Mouse (Mus musculus) frontal cortex, postnatal 10 days (tissue): ENCODE results near the gene Homer2.

ENCODE experiments used
- DNase-seq, 2 experiments: peaks; one replicate each; pipeline ENCODE4 v3.0.0; 2022; ENCODE audit warnings: low spot score in 2 of 2, mixed read lengths in 1 of 2

Gene Homer2

GRCm38 (mm10) chr7:81652296-81652695 is 55.0 kb downstream of the Homer2 start:
- no peak for DNase-seq

DNA sequence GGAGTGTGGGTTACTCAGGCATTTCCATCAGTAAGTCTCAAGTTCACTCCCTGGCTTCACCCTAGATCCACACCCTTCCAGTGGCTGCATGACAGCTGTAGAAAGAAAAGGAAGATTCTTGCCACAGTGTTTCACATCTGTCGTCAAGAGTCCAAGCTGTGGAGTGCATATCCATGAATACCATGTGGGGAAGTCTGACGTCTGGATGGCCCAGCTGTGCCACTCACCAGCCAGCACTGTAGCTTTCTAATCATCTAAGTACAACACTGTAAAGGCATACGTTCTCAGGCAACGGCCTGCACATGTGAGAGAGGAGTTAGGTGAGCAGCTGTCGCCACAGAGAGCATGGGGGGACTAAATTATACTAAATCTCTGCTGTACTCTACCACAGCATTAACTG is 56.0 kb downstream of the Homer2 start:
- no peak for DNase-seq

DNA sequence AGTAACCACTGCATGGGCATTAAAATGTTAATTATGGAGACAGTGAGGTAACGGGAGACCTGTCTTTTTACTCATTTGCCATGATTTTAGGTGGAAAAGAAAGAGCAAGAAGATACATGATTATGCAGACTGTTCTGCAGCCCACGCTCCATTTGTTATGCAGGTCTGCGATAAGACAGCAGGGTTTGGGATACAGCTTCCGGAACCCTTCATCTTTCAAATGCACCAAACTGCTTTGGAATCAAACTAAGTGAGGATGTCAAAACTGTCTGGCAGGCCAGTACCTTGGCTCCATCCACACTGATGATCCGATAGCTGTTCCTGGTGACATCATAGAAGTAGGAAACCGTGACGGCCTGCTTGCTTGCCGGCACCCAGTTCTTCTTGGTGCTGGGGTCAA is 58.1 kb downstream of the Homer2 start:
- DNase-seq = no peak

GRCm38 (mm10) chr7:81647959-81648358 is 59.4 kb downstream of the Homer2 start:
- no peak for DNase-seq

GRCm38 (mm10) chr7:81644551-81645235 is 62.6 kb downstream of the Homer2 start:
- DNase-seq = no peak

DNA sequence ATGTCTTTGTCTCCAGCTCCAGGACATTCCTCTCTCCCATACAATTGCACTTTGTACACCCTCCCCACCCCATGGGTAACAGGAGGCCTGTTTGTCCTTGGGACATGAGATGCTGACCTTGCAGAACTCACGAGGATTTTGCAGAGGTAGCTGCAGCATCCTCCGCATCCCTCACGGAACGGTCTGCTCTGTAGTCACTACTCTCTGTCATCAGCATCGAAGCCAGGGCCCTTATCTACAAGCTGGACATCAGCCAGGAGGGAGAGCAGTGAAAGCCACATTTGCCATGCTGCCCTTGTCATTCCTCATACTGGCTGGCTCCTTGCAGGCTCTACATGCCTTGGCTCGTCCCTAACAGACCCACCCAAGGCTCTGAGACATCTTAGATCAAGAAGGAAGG is 66.2 kb downstream of the Homer2 start:
- no peak for DNase-seq

DNA sequence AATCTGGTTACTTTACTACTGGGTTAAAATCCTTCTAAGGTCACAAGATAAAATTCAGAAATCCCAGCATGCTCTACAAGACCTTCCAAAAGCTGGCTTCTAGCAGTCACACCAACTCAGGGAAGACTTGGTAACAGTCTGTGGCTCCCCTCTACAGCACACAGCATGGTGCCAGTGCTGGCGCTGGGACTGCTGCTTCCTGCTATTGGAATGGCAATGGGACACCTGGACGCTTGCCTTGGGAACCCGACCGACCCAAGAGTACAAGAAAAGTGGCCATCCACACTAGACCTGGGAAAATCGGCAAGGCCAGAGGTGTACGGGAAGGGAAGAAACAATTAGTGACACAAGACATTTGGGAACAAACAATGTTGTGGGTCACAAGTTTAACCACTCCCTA is 74.7 kb downstream of the Homer2 start:
- no peak for DNase-seq

DNA sequence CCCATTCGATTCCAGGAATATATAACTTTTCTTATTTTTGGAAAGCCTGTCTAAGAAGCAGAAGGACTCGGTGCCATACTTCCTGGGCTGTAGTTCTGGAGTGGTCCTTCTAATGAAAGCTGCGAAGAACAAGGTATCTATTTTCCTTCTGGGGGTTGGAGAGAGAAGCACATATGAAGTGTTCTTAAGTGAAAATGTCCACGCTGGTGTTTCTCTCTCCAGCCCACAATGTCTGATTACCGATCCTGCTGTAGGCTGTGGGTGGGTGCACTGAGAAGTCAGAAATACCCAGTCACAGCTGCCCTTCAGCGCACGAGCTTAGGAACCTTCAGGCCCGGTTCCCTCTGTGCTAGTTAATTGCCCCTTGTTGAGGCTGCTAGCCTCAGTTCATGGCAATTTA is 76.1 kb downstream of the Homer2 start:
- no peak for DNase-seq

DNA sequence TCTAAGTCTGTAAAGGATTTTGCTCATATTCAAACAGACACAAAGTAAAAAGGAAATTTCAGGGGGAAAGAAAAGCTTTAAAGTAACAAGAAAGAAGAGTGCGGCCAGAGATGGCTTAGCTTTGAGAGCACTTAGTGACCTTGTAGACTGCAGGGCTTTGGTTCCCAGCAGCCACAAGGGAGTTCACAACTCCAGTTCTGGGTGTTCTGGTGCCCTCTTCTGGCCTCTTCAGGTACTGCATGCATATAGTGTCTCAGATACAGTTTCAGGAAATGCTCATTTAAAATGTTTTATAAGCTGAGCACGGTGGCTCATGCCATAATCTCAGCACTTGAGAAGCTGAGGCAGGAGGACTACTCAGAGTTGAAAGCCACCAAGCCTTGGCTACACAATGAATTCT is 80.9 kb downstream of the Homer2 start:
- DNase-seq = no peak

DNA sequence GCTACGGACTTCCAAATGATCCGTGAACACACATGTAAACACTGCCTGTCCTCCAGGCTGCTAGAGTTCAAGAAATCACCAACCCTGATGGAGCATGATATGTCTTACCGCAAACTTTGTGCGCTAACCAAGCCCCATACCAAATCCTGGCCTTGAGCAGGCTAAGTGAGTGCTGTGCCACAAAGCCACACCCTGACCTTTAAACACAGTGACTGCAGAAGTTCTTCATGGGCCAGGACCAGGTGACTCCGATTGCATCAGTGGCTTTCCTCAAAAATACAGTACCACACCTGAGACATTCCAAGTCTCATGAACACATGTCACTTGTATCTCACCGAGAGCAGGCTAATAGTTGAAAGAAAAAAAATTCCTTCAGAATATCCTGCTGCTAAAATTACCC is 83.6 kb downstream of the Homer2 start:
- DNase-seq = no peak

DNA sequence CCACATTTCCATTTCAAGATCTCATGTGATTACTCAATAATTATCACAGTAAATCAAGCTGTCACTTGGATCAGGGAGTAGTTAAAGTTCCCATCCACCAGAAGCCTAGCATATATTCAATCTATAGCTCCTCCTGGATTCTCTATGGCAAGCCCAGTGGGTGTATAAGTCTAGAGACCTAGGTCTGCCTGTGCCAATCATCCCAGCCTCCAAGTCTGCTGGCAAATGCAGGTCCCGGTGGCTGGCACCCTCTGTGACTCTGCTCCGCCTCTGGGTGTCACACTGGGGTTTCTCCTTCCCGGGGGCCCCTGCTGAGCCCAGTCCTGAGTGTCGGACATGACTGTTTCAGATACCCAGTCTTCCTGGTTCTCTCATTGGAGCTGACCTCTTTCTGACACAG is 84.5 kb downstream of the Homer2 start:
- DNase-seq = no peak

- no peak for DNase-seq
Measured at GRCm38 (mm10) chr7:81615031-81615430, 92.3 kb downstream of the Homer2 start.

DNA sequence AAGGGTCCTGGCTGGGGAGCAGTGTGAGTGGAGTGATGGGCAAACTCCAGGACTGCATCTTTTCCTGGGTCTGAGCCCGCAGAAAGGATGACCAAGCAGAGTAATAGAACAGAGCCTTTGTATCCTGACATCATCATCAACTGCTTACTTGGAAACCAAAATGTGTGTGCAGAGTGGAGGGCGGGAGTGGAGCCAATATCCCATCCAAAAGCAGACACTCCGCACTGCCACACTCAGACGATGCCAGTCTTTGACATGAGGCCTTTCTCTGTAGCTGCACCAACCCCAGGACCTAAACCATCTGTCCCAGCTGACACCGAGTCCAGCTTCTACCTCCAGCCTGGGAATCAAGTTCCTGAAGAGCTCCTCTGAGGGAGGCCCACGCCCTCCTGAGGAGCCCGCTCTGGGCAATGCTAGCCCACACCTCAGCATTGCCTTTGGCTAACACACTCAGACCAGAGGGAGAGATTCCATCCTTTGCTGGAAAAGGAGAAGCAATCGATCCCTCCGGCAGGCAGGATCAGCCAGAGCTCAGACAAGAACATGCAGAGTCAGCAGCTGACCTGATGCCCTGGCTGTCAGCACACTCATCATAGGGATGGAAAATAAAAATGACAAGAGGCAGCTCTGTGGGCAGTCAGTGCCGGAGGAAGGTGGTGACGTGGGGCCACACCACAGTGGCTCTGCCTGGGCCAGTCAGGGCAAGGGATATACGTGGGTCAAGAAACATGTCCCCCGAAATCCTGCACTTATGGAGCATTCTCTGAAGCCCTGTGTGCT is 94.3 kb downstream of the Homer2 start:
- DNase-seq = no peak

GRCm38 (mm10) chr7:81610125-81610524 is 97.2 kb downstream of the Homer2 start:
- no peak for DNase-seq

GRCm38 (mm10) chr7:81606452-81606851 is 100.9 kb downstream of the Homer2 start:
- no peak for DNase-seq

- no peak for DNase-seq
Measured at GRCm38 (mm10) chr7:81605489-81605888, 101.8 kb downstream of the Homer2 start.

GRCm38 (mm10) chr7:81604991-81605390 is 102.3 kb downstream of the Homer2 start:
- DNase-seq = no peak

DNA sequence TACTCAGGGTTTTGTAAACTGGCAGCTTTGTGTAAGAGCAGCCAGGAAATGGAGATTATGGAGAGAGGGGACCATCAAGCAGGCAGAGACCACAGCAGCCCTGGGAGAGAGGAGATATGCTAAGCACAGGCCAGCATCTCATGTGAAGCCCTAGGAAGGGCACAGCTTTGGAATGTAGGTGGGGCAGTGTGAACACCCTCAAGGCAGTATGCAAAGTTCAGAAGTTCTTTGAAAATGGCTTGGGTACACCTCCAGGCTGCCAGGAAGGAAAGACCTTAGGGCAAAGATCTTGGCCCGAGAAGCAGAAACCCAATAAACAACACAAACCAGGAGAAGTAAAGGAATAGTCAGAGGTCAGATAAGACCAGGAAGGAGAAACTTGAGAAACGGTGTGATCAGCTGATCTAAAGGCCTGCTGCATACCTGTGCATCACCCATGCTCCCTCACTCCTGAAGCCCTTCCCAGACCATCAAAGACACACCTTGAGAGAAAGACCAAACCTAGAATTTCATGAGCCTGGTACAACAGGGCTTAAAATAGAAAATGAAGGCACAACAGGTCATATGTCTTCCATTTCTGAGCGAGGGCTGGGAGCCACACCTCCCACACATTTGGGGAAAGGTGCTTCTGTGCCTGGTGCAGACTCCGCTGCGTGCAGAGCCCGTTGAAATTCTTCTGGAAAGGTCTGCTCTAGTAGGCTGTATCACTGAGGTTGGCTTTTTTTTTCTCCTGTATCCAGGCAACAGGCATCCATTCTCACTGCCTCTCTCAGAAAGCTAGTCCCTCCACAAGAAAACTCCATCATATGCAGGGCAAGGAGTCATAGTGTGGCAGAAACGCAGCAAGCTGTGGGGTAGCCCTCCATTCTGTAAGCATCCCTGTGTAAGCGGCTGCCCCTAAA is 107.7 kb downstream of the Homer2 start:
- DNase-seq = no peak

- no peak for DNase-seq
Measured at GRCm38 (mm10) chr7:81597660-81598059, 109.7 kb downstream of the Homer2 start.

DNA sequence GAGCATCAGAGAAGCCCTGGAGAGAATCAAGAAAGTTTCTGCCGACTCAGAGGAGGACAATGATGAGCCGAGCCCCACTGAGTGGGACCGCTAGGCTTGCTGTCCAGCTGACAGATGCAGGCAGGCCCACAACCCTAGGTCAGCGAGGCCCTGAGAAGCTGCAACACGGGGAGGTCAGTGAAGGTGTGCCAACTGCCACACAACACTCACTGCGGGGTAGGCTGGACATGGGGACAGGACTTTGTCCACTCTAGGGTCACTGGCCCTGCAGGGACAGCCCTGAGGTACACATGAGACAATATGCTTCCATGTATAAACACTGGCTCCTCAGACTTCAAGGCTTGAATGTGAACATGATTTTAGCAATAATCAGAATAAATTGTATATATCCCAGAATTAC is 111.2 kb downstream of the Homer2 start:
- no peak for DNase-seq

- DNase-seq = no peak
Measured at GRCm38 (mm10) chr7:81595056-81595455, 112.3 kb downstream of the Homer2 start.

GRCm38 (mm10) chr7:81593387-81593786 is 113.9 kb downstream of the Homer2 start:
- DNase-seq = no peak
